Mouse (Mus musculus) activated CD4-positive, CD25-positive, alpha-beta regulatory T cell, adult 4 months (primary cell): ENCODE results near the gene Kcnip3. TPM values are rescaled to one million over a fixed set of nuclear protein-coding genes. Genes with fewer than 3 reads are reported as not detected.

Source experiments
- ATAC-seq: one replicate; pipeline ENCODE4 v1.8.0; 2017
- polyA plus RNA-seq, 2 experiments: library from polyadenylated mRNA; unstranded; fragments of 100-300 nt; shearing (Covaris generic); gene quantifications; one replicate each; pipeline ENCODE4 v1.2.1; 2017

Gene Kcnip3
- polyA plus RNA-seq, 2 experiments from 2014 or later: 0.43 TPM; not detected in 1

DNA sequence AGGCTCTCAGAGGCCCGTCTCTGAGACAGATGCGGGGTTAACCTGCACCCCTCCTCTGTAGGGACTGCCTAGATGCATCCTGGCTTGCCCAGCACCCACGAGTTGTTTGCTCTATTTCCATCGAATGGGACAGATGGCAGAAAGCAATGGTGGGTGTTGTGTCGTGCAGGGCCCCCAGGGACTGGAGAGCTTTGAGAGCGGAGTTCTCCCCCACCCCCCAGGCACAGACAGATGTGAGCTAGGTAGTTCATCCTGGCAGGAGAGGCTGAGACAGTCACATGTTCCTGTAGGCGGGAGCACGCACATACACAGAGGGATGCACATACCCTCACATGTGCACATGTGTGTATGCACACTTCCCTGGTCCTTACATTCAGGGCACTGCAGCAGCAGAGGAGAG is 4.8 kb downstream of the Kcnip3 start:
- ATAC-seq: no peak

DNA sequence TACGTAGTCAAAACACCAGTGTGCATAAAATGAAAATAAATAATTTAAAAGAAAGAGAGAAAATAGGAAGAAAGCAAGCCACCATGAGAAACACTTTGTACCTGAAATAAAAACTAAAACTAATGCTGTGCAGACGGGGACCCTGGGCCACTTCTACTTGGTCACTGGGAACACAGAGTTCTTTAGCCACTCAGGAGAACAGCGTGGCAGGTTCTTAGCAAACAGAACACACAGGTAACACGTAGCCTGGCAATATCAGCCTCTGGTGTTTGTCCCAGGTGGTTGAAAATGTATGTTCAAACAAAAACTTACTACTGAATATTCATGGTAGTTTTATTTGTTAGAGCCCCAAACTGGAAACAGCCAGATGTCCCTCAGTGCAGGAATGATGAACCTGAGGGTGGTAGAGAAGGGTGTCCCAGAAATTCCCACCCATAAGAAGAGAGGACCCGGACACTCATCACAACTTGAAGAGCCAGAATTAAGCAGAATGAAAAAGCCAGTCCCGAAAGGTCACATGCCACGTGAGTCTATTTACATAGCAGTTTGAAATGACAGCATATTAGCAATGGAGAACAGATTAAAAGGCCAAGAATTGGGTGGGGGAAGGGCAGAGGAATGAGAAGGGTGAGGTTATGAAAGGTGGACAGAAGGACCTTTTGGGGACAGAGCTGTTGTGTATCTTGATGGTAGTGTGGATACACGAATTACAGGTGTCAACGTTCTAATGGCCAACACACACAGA is 7.3 kb downstream of the Kcnip3 start:
- ATAC-seq: no peak

DNA sequence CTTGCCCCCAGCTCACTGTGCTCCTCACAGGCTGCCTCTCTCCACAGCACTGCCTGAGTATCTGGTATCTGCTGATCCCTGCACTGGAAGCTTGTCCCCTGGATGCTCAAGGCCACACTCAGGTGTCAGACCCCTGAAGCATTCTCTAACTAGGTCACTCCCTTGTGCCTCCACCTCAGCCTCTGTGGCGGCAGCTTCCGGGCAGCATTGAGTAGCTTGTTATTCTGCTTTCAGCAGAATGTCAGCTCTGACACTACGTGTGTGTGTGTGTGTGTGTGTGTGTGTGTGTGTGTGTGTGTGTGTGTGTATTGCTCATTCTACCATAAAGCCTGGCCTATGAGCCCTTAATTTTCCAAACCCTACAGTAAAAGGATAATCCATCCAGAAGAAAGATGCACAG is 8.7 kb downstream of the Kcnip3 start:
- ATAC-seq: no peak

- ATAC-seq: no peak
Observed at GRCm38 (mm10) chr2:127511426-127511825, 10.5 kb downstream of the Kcnip3 start.

DNA sequence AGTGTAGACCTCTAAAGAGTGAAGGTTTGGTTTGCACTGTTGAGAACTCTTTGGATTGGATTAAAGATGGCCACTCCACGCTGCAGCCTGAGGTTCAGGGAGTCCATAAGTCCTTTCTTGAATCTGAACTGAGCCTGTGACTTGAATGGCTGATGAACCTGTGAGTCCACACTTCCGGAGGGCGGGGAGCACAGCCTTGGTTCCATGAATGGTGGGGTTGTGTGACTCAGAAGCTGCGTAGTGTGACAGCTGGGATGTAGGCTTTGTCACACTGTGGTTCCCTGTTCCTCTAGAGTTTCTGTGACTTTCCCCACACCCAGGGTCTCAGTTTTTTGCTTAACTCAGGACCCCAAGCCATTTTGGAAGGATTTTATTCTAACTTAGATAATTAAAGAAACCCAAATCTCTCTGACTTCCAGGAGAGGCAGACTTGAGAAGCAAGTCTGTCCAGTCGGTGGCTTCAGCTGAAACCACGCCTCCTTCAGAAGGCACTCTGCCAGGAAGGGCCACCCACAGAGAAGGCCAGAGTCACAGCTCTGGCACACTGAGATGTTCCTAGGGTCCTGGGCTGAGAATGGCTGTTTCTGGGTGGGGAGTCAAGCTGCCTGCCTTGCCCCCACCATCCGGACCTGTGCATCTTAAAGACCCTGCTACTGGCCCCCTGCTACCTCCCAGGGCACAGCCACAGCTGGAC is 13.8 kb downstream of the Kcnip3 start:
- ATAC-seq: no peak

DNA sequence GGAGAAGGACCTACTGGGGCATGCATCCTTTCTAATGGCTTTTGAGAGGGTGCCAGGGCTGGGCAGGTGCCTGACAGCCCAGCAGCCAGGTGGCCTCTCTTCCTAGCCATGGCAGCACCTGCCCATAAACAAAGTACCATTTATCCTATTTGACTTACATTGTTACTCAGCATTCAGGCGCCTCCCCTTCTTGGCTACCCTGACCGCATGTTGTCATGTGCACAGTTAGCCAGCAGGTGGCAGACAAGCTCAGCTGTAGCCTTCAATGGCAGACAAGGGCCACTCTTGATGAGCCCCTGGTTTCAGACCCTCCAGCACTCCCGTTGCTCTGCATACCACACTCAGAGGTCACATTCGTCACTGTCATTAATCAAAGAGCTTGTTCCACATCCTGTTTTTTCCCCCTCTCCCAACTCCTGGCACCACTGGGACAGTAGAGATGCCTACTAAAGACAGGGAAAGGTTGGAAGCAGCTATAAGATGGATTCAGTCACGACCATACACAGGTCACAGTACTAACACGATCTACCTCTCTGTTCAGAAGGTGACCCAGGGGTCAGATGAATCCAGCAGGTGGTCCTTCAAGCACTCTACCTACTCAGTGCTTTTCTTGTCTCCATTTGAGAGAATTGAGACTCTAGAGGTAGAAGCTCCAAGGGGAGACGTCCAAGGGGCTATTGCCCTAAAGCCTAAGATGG is 14.7 kb downstream of the Kcnip3 start:
- ATAC-seq: no peak

DNA sequence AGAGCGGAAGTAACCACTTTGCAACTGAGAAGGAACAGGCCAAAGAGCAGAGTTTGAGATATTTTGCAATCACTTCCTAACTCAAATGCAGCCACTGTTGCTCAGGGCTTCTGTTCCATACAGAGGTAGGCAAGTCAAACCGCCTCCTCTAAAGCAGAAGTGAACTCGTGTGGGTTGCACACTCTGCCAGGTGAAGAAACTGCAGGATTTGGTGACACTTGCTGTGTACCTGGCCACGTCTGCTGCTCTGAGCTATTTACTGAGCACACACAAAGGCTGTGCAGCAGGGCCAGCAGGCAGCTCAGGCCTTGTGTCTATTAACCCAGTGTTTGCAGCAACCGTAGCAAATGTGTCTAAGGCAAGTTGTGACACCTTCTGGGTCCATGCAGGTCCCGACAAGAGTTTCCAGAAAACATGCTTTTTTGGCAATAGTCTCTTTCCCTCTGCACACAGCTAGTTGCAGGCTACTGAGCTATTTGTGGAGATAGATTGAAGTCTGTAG is 15.7 kb downstream of the Kcnip3 start:
- no peak for ATAC-seq

- no peak for ATAC-seq
Observed at GRCm38 (mm10) chr2:127505196-127505595, 16.7 kb downstream of the Kcnip3 start.

- no peak for ATAC-seq
Observed at GRCm38 (mm10) chr2:127503751-127504549, 17.9 kb downstream of the Kcnip3 start.

DNA sequence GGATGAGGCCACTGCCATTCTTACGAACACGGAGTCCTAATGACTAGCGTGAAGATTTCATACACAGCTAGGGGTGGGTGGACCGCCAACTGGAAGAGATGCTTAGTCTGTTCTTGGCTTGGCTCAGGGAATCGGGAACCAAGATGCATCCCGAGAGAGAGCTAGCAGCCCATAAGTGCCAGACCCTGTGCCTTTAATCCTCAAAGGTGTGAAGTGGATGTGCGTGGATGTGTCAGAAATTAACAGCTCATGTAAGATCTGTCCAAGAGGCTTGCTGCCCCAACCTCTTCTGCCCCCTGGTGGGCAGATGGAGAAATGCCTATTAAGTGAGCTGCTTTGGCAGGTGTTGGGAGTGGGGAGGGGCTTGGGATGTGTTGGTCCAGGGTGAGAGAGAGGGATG is 20.8 kb downstream of the Kcnip3 start:
- ATAC-seq: no peak

GRCm38 (mm10) chr2:127498750-127499149 is 23.1 kb downstream of the Kcnip3 start:
- no peak for ATAC-seq

DNA sequence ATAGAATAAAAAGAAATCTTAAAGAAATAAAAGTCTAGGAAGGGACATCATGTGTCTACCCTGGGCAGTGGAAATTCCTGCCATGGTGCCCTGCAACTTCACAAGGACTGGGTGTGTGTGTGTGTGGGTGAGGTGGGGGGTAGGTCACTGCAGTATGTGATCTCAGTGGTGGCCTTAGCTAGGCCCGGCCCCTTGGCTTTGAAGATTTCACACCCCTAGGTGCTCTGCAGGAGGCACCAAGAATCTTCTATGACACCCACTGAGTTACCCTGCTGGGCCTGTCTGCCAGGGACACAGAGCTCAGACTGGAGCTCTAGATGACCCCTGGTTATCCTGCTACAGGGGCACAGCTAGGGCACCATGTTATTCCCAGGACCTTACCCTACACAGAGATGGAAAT is 25.6 kb downstream of the Kcnip3 start:
- no peak for ATAC-seq

DNA sequence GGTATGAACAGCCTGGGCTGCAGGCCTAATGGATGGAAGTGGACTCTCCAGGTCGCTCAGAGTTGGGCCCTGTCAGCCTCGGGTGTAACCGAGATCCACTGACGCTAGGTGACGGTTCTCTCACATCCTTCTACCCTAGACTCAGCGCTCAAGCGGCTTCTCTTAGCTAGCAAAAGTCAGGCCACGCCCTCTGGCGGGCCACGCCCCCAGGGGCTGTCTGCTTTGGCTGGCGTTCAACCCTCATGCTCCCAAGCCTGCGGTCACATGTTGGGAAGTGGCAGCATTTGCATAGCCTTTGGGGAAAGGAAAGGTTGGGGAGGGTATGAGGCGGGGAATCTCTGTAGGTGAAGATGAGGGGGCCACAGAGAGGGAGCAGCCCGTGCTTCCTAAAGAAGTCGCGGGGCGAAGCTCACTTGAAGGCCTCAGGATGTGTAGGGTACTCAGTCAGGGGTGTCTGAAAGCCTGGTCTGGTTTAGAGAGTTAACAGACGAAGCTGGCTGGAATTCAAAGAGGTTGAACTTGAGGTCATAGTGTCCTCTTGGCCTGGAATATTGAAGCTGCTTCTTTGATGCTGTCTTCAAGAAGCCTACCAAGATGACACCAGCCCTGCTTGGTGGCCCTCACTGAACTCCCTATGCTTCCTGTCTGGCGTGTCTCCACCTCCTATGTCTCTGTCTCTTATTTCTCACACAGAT is 37.3 kb downstream of the Kcnip3 start:
- ATAC-seq: no peak

GRCm38 (mm10) chr2:127483001-127483400 is 38.9 kb downstream of the Kcnip3 start:
- ATAC-seq: no peak

DNA sequence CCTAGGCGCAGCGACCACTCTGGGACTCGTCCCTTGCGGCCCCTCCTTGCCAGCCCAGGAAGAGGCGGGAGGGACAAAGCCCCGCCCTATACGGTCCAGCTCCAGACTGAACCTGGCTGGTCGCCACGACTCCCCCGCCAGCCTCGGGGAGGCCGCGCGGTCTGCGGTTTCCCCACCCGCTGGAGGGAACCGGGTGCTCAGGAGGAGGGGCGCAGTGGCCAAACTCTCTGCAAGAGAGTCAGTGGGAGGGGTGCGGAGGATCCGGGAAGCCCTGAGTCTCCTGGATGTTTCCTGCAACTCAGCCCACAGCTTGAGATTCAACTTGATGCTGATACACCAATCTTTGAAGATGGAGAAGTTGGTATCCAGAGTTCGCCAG is 39.4 kb downstream of the Kcnip3 start:
- ATAC-seq: no peak

- no peak for ATAC-seq
Observed at GRCm38 (mm10) chr2:127481841-127482532, 39.9 kb downstream of the Kcnip3 start.

GRCm38 (mm10) chr2:127479763-127480162 is 42.1 kb downstream of the Kcnip3 start:
- no peak for ATAC-seq

DNA sequence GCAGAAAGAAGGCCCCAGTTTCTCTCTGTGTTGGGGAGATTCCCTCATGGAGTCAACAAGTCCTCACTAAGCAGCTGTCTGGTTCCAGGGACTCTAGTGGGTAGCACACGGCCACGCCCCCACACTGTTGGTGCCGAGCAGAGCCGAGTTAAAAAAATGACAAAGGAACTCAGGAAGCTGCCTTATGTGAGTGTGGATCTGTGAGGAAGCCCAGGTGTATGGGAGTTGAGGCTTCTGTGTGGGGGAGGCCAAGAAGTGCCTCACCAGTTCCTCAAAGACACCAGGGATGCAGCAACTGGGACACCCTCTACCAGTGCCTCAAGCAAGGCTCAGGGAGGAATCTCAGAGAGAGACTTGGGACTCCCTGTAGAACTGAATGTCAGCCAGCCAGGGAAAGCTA is 42.7 kb downstream of the Kcnip3 start:
- ATAC-seq: no peak

DNA sequence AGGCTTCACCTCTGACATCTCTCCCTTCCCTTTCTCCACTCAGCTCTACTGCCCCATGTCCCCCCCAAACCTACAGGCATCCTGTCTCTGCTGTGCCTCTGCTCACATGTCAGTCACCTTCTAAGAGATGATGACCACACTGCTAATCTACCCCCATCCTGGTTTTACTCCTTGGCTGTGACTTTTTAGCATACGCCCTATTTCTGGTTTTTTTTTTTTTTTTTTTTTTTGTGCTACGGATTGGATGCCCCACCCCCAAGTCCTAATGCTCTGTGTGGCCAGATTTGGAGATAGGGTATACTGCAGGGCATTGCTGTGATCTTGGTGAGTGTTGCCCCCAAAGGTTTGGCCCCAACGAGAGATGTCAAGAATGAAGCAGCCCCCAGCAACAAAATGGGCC is 49.6 kb downstream of the Kcnip3 start:
- no peak for ATAC-seq

- no peak for ATAC-seq
Observed at GRCm38 (mm10) chr2:127471281-127471680, 50.6 kb downstream of the Kcnip3 start.

DNA sequence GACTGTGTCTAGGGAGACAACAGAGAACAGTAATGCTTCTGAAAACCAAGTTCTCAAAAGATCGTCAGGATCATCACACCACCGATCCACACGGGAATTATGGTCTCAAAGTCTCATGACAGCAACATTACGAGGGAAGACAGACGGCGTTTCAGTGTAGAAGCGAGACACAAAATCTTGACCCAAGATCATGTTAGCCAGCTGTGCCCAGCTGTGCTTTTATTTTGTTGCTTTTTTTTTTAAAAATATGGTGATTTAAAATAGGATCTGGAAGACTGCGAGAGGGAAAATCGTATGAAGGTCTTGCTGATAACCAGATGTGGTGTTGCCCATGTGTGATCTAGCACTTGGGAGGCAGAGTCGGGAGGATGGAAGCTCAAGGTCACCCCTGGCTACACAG is 51.2 kb downstream of the Kcnip3 start:
- no peak for ATAC-seq

GRCm38 (mm10) chr2:127470183-127470582 is 51.7 kb downstream of the Kcnip3 start:
- ATAC-seq: no peak
